Mouse (Mus musculus): ENCODE data around the gene Olfr808.

GRCm38 (mm10) chr10:129804296-129804695 lies 39.0 kb downstream of the Olfr808 start, which contains the start of gene Olfr811:
- TF ChIP-seq CTCF (IDR thresholded peaks at IDR 0.05) (no peak), EP300 (IDR thresholded peaks at IDR 0.05) (no peak)

All from lung, postnatal 0 days (tissue).